Mouse (Mus musculus) layer of hippocampus, adult 11-12 months (tissue): Measurements from ENCODE around the gene Rpl9.
A peak's percentile ranks its signal among the peaks of the same experiment; 100 is the strongest.

Experiments
- DNase-seq: peaks from one replicate; pipeline ENCODE4 v3.0.0; 2022; ENCODE audit warnings: low spot score

The Rpl9 gene

DNA sequence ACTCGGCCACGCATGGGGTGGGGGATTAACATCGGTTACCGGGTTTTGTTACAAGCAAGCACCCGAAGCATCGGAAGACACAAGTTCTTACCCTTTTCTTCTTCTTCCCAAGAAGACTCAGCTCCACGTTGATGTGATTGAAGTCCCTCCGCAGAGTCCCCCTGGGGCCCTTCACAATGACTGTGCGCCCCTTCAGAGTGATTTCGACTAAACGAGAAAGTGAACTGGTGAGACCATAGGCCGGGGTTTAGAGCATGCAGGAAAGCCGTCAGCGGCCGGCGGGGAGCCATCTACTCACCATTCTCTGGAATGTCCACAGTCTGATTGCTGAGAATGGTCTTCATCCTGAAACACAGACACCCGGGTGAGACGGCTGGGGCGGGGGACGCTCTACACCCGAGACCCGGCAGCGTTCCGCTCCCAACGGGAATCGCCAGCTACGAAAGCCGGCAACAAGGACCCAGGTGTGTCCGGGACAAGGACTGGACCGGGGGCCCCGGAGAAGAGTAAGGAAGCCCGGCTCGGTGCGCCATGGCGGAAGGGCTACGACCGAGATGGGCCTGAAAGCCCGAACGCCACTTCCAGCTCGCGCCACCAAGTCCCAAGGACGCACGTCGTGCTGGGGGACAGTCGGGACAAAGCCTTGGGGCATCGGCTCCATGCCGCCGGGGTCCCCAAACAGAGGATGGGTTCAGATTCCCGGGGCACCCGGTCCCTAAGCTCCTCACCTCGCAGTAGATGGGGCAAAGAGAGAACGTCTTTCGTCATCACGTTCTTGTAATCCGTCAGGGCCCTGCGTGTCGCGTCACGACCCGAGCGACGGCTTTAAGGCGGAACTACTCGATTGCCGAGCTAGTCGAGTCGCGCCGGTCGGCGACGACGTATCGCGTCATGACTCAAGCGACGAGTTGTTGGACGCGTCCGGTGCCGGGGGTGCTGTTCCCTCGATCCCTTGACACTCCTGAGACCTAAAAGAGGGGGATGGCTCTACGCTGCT, at the start of gene Rpl9, which contains the start of gene Lias:
Gene Rpl9, minus strand, starts transcription at position 797 of the 997 bp plus-strand sequence.
Gene Lias, plus strand, starts transcription at position 850 of the 997 bp plus-strand sequence.
- peak; percentile 98 for DNase-seq

GRCm38 (mm10) chr5:65438041-65438440, 46.8 kb upstream of the Rpl9 start:
- DNase-seq, result no peak

DNA sequence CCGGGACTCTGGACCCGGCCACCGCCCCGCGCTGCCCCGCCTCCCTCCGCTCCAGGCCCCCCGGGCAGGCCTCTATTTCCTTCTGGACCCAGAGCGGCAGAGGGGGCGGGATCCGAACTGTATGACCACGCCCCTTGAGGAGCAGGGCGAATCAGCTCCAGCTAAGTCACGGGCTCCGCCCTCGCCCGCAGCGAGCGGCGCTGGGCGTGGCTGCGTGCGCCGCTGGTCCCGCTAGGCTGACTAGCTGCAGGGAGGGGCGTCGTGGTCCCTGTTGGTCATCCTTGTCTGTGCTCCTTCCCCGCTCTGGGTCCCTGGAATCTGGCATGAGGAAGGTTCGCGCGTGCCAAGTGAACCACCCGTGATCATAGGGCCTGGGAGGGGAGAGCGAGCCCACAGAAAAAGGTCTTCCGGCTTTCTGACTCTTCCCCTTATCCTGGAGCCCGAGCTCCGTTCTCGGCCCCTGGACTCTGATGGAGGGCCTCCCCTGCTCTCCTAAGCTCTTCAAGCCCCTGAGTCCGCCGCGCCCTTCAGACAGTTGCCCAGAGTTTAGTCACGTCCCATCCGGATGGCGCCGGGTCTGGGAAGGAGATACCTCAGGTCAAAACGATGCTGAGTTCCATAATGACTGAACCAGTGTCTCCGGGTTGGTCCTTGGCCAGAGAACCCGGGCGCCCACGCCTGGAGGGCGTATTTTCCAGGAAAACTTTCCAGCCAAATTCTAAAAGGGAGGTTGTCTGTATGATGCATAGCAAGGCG, 44.7 kb upstream of the Rpl9 start, which contains the start of gene Ugdh:
Gene Ugdh, minus strand, starts transcription at position 144 of the 756 bp plus-strand sequence.
- peak; percentile 97 for DNase-seq

DNA sequence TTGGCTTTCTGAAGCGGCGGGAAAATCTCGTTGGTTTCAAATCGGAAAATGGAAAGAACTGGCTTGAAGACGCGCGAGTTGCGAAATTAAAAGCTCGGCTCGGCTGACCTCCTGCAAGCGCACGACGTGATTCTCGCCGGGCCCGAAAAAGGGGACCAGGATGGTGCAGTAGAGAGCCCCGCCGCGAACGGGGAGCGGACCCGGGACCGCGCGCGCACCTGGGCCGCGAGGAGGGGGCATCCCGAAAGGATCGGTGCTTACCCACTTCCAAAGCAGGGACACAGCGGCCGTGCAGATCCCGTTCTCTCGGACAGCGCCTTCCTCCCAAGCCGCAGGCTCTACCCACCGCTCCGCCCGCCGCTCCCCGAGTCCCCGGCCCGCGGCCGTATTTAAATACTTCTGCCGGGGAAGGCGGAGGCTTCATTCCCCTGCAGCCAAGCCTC, 44.1 kb upstream of the Rpl9 start:
- DNase-seq, result peak; percentile 16

DNA sequence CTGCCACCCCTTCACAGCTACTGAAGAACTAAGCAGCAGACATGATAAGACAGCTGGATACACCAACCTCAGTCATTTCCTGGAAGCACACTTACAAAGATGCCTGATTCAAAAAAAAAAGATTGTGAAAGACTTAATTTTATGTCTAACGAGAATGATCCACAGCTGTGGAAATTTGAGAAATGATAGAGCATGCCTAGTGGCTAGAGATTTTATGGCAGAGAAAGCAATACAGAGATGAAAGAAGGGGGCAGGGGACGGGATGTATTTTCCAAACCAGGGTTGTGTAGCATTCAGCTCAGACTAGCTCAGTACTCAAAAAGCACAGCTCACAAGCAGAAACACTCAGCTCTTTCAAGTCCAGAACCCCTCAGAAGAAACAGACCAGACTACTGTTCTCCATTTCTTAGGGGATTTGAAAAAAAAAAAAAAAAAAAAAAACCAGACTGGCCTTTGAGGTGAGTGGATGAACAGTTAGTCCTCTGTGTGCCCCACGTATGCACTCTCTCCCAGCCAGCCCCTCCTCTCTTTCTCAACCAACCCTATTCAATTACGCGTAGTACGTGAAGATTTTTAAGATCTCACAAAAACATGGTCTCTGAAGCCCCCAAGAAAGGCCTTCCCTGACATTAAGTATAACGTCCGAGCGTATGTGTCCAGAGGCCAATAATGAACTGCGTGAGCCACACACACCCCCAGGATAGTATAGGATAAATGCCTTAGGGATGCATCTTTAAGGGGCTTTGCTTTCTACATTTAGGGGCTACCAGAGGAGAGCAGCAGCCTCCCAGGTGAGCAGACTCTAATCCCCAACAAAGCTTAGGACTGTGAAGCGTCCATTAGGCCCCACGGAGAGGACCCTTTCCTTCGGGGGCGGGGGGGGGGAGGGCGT, 43.5 kb upstream of the Rpl9 start:
- DNase-seq, result peak; percentile 27

- DNase-seq, result no peak
Measured at GRCm38 (mm10) chr5:65429441-65429840, 38.2 kb upstream of the Rpl9 start.

DNA sequence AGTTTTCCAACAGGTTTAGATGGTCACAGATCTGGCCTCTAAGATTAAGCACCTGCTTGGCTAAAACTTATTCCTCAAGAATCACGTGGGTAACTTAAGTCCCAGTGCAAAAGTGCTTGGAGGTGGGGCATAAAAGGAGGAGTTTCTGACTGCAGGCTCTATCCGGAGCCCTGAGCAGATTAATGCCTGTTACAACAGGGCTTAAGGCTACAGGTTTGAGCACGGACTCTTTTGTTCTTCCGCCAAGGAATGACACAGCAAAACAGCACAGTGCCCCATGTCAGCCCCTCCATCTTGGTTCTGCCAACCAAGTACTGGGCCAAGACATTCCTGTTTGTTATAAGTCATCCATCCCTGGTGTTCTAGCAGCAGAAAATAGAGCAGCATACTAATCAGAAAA, 37.1 kb upstream of the Rpl9 start:
- DNase-seq, result no peak

DNA sequence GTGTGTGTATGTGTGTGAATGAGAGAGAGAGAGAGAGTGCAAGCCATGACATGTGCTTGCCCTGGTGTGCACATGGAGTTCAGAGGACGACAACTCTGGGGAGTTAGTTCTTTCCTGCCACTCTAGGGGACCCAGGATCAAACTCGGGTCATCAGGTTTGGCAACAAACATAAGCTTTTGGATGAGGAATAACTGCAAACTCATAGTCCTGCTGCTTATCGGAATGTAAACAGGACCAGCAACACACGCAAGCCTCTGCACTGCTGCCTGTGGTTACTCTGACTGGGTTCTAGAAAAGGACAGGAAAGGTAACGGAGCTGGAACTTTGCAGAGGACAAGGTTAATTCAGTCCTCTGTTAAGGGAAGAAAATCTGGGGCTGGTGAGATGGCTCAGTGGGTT, 34.0 kb upstream of the Rpl9 start:
- DNase-seq, result no peak

GRCm38 (mm10) chr5:65424215-65424614, 33.0 kb upstream of the Rpl9 start:
- no peak for DNase-seq

- DNase-seq, result no peak
Measured at GRCm38 (mm10) chr5:65422803-65423202, 31.6 kb upstream of the Rpl9 start.

DNA sequence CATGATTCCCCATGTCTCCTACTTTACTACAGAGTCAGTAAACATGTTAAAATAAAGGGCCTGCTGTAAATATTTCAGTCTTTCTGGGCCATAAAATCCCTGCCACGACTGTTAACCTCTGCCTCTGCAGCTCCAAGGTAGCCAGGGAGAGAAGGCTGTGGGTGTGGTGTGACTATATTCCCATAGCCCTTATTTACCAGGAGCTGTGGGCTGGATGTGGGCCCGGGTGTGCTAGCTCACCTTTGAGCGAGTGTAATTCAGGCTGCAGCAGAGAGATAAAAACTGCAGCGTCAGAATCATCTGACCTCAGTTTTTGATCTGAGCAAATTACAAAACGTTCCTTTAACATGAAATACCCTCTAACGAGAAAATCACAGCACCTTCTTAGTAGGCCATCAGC, 29.6 kb upstream of the Rpl9 start:
- DNase-seq, result no peak

DNA sequence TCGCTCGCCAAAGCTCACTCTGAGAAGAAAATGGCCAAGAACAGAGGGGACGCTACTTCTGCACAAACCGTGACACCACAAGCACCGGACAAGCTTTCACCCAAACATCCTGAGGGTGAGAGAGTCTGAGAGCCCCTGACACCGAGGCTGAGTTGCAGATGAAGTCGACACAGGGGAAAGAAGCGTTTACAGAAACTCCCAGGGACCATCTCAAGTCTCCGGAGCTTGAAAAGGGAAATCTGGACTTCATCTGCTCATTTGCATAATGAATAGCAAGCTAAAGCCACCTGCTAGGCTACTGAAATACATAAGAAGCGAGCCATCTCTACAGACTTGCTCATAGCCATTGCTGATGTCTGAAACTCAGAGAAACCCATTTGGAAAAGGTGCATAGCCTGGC, 27.9 kb upstream of the Rpl9 start:
- no peak for DNase-seq

- no peak for DNase-seq
Measured at GRCm38 (mm10) chr5:65415653-65416458, 24.6 kb upstream of the Rpl9 start.

GRCm38 (mm10) chr5:65407989-65408388, 16.7 kb upstream of the Rpl9 start:
- no peak for DNase-seq

GRCm38 (mm10) chr5:65401251-65401994, 10.2 kb upstream of the Rpl9 start:
- DNase-seq, result peak; percentile 81

- DNase-seq, result no peak
Measured at GRCm38 (mm10) chr5:65394425-65394824, 3.2 kb upstream of the Rpl9 start.

- no peak for DNase-seq
Measured at GRCm38 (mm10) chr5:65391753-65392152, 509 bp upstream of the Rpl9 start.

- no peak for DNase-seq
Measured at GRCm38 (mm10) chr5:65387008-65387867, 4.0 kb downstream of the Rpl9 start.

- no peak for DNase-seq
Measured at GRCm38 (mm10) chr5:65385704-65386103, 5.5 kb downstream of the Rpl9 start.
